Mouse (Mus musculus): ENCODE data around the gene Asap2. TPM values are rescaled to one million over a fixed set of nuclear protein-coding genes. Genes with fewer than 3 reads are reported as not detected.

The Asap2 gene
- polyA plus RNA-seq, 1 experiment from 2014 or later: 7.6 TPM

GRCm38 (mm10) chr12:21160327-21160828 is 170.1 kb downstream of the Asap2 start:
- peaks cover 26 to 57% of the 10 kb centered on the region in 2 experiments for H3K4me1 ChIP-seq (ENCODE audit: control insufficient read depth in 2 of 2, insufficient read depth in 2 of 2, low read length in 2 of 2)
- H3K4me2 ChIP-seq (ENCODE audit: low read length): no peak overlapping the region
- 68% methylated on average over 8 of the region's 8 CpGs for WGBS
- no peak overlapping the region for H3K4me3 ChIP-seq (ENCODE audit: control insufficient read depth in 1 of 2, insufficient read depth in 1 of 2, low read depth in 1 of 2, low read length in 2 of 2)
- no peak; the same call in 1 of the 2 replicates for ATAC-seq (ENCODE audit: insufficient number of reproducible peaks, insufficient read depth, low FRiP score, low read depth)
- 0 out of 2 replicates have a peak overlapping the region, but pooled peaks have one; percentile 44 for H3K9ac ChIP-seq (ENCODE audit: low read length)
- no peaks in the 10 kb centered on the region for H3K27me3 ChIP-seq (ENCODE audit: control insufficient read depth, insufficient read depth, low read length)
- peak overlapping the region; percentile 44 to 49; a peak in 2 of 4 replicates for H3K27ac ChIP-seq (replicated peaks in 1 of 2; ENCODE audit: control insufficient read depth in 1 of 2, insufficient read depth in 1 of 2, low read depth in 2 of 2, low read length in 2 of 2)
- H3K36me3 ChIP-seq (ENCODE audit: control insufficient read depth, insufficient read depth, low read length): no peaks in the 10 kb centered on the region
- H3K9me3 ChIP-seq (ENCODE audit: control insufficient read depth, low read length): no peaks in the 10 kb centered on the region

GRCm38 (mm10) chr12:21161841-21162240 is 171.6 kb downstream of the Asap2 start:
- Histone ChIP-seq H3K4me2 (ENCODE audit: low read length) (no peak overlapping the region), H3K36me3 (ENCODE audit: control insufficient read depth, insufficient read depth, low read length) (no peaks in the 10 kb centered on the region), H3K4me3 (ENCODE audit: control insufficient read depth in 1 of 2, insufficient read depth in 1 of 2, low read depth in 1 of 2, low read length in 2 of 2) (no peak overlapping the region), H3K4me1 (ENCODE audit: control insufficient read depth in 2 of 2, insufficient read depth in 2 of 2, low read length in 2 of 2) (peaks cover 26 to 59% of the 10 kb centered on the region in 2 experiments), H3K9me3 (ENCODE audit: control insufficient read depth, low read length) (no peaks in the 10 kb centered on the region), H3K9ac (ENCODE audit: low read length) (no peak overlapping the region), H3K27ac (replicated peaks in 1 of 2; ENCODE audit: control insufficient read depth in 1 of 2, insufficient read depth in 1 of 2, low read depth in 2 of 2, low read length in 2 of 2) (no peak overlapping the region), H3K27me3 (ENCODE audit: control insufficient read depth, insufficient read depth, low read length) (no peaks in the 10 kb centered on the region)
- WGBS: 85% methylated on average over 4 of the region's 4 CpGs
- no peak for ATAC-seq (ENCODE audit: insufficient number of reproducible peaks, insufficient read depth, low FRiP score, low read depth)

- 74% methylated on average over 3 of the region's 3 CpGs for WGBS
- Histone ChIP-seq H3K27ac (replicated peaks in 1 of 2; ENCODE audit: control insufficient read depth in 1 of 2, insufficient read depth in 1 of 2, low read depth in 2 of 2, low read length in 2 of 2) (peak overlapping the region in 1 of 2 experiments; percentile 51; a peak in 3 of 4 replicates), H3K36me3 (ENCODE audit: control insufficient read depth, insufficient read depth, low read length) (no peaks in the 10 kb centered on the region; the same call in 1 of the 2 replicates), H3K4me2 (ENCODE audit: low read length) (no peak overlapping the region), H3K27me3 (ENCODE audit: control insufficient read depth, insufficient read depth, low read length) (no peaks in the 10 kb centered on the region), H3K9me3 (ENCODE audit: control insufficient read depth, low read length) (no peaks in the 10 kb centered on the region), H3K4me3 (ENCODE audit: control insufficient read depth in 1 of 2, insufficient read depth in 1 of 2, low read depth in 1 of 2, low read length in 2 of 2) (no peak overlapping the region), H3K9ac (ENCODE audit: low read length) (no peak overlapping the region), H3K4me1 (ENCODE audit: control insufficient read depth in 2 of 2, insufficient read depth in 2 of 2, low read length in 2 of 2) (peaks cover 31 to 63% of the 10 kb centered on the region in 2 experiments)
- ATAC-seq (ENCODE audit: insufficient number of reproducible peaks, insufficient read depth, low FRiP score, low read depth): no peak
Observed at GRCm38 (mm10) chr12:21163706-21164105, 173.4 kb downstream of the Asap2 start.

- Histone ChIP-seq H3K4me3 (ENCODE audit: control insufficient read depth in 1 of 2, insufficient read depth in 1 of 2, low read depth in 1 of 2, low read length in 2 of 2) (no peak overlapping the region), H3K9me3 (ENCODE audit: control insufficient read depth, low read length) (no peaks in the 10 kb centered on the region), H3K36me3 (ENCODE audit: control insufficient read depth, insufficient read depth, low read length) (peaks cover 4% of the 10 kb centered on the region), H3K4me2 (ENCODE audit: low read length) (no peak overlapping the region), H3K27ac (replicated peaks in 1 of 2; ENCODE audit: control insufficient read depth in 1 of 2, insufficient read depth in 1 of 2, low read depth in 2 of 2, low read length in 2 of 2) (peak overlapping the region; percentile 6 to 51; a peak in 2 of 4 replicates), H3K4me1 (ENCODE audit: control insufficient read depth in 2 of 2, insufficient read depth in 2 of 2, low read length in 2 of 2) (peaks cover 33 to 61% of the 10 kb centered on the region in 2 experiments), H3K9ac (ENCODE audit: low read length) (no peak overlapping the region), H3K27me3 (ENCODE audit: control insufficient read depth, insufficient read depth, low read length) (no peaks in the 10 kb centered on the region)
- no peak for ATAC-seq (ENCODE audit: insufficient number of reproducible peaks, insufficient read depth, low FRiP score, low read depth)
- WGBS: 69% methylated on average over 8 of the region's 8 CpGs
Observed at GRCm38 (mm10) chr12:21164251-21164650, 174.0 kb downstream of the Asap2 start.

GRCm38 (mm10) chr12:21165157-21165556 is 174.9 kb downstream of the Asap2 start:
- ATAC-seq (ENCODE audit: insufficient number of reproducible peaks, insufficient read depth, low FRiP score, low read depth): no peak
- 93% methylated on average over 3 of the region's 3 CpGs for WGBS
- H3K4me1 ChIP-seq (ENCODE audit: control insufficient read depth in 2 of 2, insufficient read depth in 2 of 2, low read length in 2 of 2): peaks cover 27 to 60% of the 10 kb centered on the region in 2 experiments

DNA sequence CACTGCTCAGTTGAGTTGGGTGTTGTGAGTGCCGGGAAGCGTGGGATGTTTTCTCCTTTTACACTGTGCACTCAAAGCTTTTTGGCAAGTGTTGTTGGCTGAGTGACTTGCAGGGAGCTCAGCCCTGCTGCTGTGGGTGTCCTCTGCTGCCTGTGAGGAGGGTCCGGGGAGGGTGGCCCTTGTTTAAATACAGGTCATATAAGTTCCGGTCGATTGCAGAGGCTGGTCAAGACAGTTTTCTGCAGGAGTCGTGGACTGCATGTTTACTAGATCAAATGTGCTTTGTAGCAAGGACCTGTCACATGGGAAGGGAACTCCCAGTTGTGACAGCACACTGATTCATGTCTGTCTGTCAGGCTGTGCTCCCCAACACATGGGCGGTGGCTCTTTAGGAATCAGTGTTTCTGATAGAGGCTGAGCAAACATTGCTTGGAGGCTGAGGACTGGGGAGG is 175.7 kb downstream of the Asap2 start:
- Histone ChIP-seq H3K4me3 (ENCODE audit: control insufficient read depth in 1 of 2, insufficient read depth in 1 of 2, low read depth in 1 of 2, low read length in 2 of 2) (no peak overlapping the region), H3K4me2 (ENCODE audit: low read length) (no peak overlapping the region), H3K36me3 (ENCODE audit: control insufficient read depth, insufficient read depth, low read length) (peaks cover 13% of the 10 kb centered on the region), H3K4me1 (ENCODE audit: control insufficient read depth in 2 of 2, insufficient read depth in 2 of 2, low read length in 2 of 2) (peaks cover 28 to 63% of the 10 kb centered on the region in 2 experiments), H3K27me3 (ENCODE audit: control insufficient read depth, insufficient read depth, low read length) (no peaks in the 10 kb centered on the region), H3K9ac (ENCODE audit: low read length) (no peak overlapping the region), H3K9me3 (ENCODE audit: control insufficient read depth, low read length) (no peaks in the 10 kb centered on the region), H3K27ac (replicated peaks in 1 of 2; ENCODE audit: control insufficient read depth in 1 of 2, insufficient read depth in 1 of 2, low read depth in 2 of 2, low read length in 2 of 2) (peak overlapping the region in 1 of 2 experiments; percentile 47; a peak in 1 of 4 replicates)
- WGBS: 47% methylated on average over 7 of the region's 7 CpGs
- ATAC-seq (ENCODE audit: insufficient number of reproducible peaks, insufficient read depth, low FRiP score, low read depth): no peak

More at GRCm38 (mm10) chr12:21165157-21165556, 174.9 kb downstream of the Asap2 start:
- Histone ChIP-seq H3K9ac (ENCODE audit: low read length) (no peak overlapping the region), H3K27ac (replicated peaks in 1 of 2; ENCODE audit: control insufficient read depth in 1 of 2, insufficient read depth in 1 of 2, low read depth in 2 of 2, low read length in 2 of 2) (no peak overlapping the region), H3K4me2 (ENCODE audit: low read length) (no peak overlapping the region), H3K9me3 (ENCODE audit: control insufficient read depth, low read length) (no peaks in the 10 kb centered on the region), H3K27me3 (ENCODE audit: control insufficient read depth, insufficient read depth, low read length) (no peaks in the 10 kb centered on the region), H3K4me3 (ENCODE audit: control insufficient read depth in 1 of 2, insufficient read depth in 1 of 2, low read depth in 1 of 2, low read length in 2 of 2) (no peak overlapping the region), H3K36me3 (ENCODE audit: control insufficient read depth, insufficient read depth, low read length) (peaks cover 13% of the 10 kb centered on the region)

DNA sequence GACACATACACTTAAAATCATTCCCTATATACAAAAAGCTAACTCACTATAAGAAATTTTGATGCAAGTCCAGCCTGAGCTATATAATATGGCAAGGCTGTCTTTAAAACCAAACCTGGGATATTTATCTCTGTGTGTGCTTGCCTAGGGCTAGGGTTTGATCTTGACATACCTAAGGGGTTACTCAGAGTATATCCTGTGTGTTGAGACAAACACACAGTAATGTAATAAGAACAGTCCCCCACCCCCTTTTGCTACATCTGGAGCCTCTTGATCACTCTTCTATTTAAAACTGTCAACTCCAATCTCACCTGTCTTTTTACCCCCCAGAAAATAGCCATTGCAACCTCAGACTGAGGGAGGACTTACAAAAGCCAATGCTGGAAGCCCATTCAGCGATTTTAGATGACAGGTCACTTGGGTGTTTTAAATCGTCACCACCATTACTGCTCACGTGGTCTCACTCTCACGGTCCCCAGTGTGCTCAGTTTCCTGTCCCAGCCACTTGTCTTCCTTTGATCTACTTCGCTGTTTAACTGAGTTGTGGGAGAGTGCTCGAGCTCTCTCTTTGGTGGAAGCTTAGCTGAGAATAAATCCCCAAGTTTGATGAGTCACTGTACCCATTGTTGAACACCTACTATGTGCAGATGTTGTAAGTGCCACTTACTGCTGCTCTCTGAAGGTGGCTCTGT is 176.8 kb downstream of the Asap2 start:
- Histone ChIP-seq H3K4me3 (ENCODE audit: control insufficient read depth in 1 of 2, insufficient read depth in 1 of 2, low read depth in 1 of 2, low read length in 2 of 2) (no peak overlapping the region), H3K4me1 (ENCODE audit: control insufficient read depth in 2 of 2, insufficient read depth in 2 of 2, low read length in 2 of 2) (peaks cover 29 to 63% of the 10 kb centered on the region in 2 experiments), H3K9me3 (ENCODE audit: control insufficient read depth, low read length) (no peaks in the 10 kb centered on the region), H3K27me3 (ENCODE audit: control insufficient read depth, insufficient read depth, low read length) (no peaks in the 10 kb centered on the region), H3K27ac (replicated peaks in 1 of 2; ENCODE audit: control insufficient read depth in 1 of 2, insufficient read depth in 1 of 2, low read depth in 2 of 2, low read length in 2 of 2) (no peak overlapping the region), H3K9ac (ENCODE audit: low read length) (no peak overlapping the region), H3K36me3 (ENCODE audit: control insufficient read depth, insufficient read depth, low read length) (peaks cover 13% of the 10 kb centered on the region), H3K4me2 (ENCODE audit: low read length) (no peak overlapping the region)
- 24% methylated on average over 6 of the region's 6 CpGs for WGBS
- ATAC-seq (ENCODE audit: insufficient number of reproducible peaks, insufficient read depth, low FRiP score, low read depth): no peak

Data from heart, embryonic 14.5 days (tissue).